8 mouse cellular contexts compared by ENCODE assay signal in genomic region chr2:4570186-4570861, GRCm38 (mm10).
DNase-seq lines count a peak whose midpoint lies in the region; ATAC-seq and TF ChIP-seq lines count a peak whose summit lies in the region.

No protein-coding gene starts in this region.

- no peaks in the 10 kb centered on the region for H3K4me1 ChIP-seq in hindbrain, embryonic 14.5 days (replicated peaks; ENCODE audit: control insufficient read depth, insufficient read depth, low read length)
- no peaks in the 10 kb centered on the region for H3K4me1 ChIP-seq in hindbrain, embryonic 11.5 days (replicated peaks; ENCODE audit: control insufficient read depth, insufficient read depth, low read length)
- peaks cover 30% of the 10 kb centered on the region for H3K4me1 ChIP-seq in heart, embryonic 15.5 days (replicated peaks)
- H3K4me1 ChIP-seq in limb, embryonic 14.5 days (ENCODE audit: control insufficient read depth, insufficient read depth, low read length), result 0 out of 2 replicates have a peak, but pooled peaks cover 5% of the 10 kb centered on the region
- peaks cover 25% of the 10 kb centered on the region for H3K4me1 ChIP-seq in neural tube, embryonic 13.5 days (replicated peaks)

- TF ChIP-seq POLR2A in limb, embryonic 14.5 days (IDR thresholded peaks at IDR 0.05; ENCODE audit: borderline replicate concordance, extremely low read depth, insufficient read depth, insufficient read length), result no peak

- no peaks in the 10 kb centered on the region for H3K27me3 ChIP-seq in hindbrain, embryonic 14.5 days (ENCODE audit: control insufficient read depth, insufficient read depth, low read length)
- H3K27me3 ChIP-seq in hindbrain, embryonic 11.5 days (ENCODE audit: control insufficient read depth, insufficient read depth, low read length), result no peaks in the 10 kb centered on the region
- H3K27me3 ChIP-seq in heart, embryonic 15.5 days, result no peaks in the 10 kb centered on the region
- H3K27me3 ChIP-seq in limb, embryonic 14.5 days (ENCODE audit: control insufficient read depth, insufficient read depth, low read length), result no peaks in the 10 kb centered on the region
- no peaks in the 10 kb centered on the region for H3K27me3 ChIP-seq in neural tube, embryonic 13.5 days

- H3K9me3 ChIP-seq in hindbrain, embryonic 14.5 days (ENCODE audit: control insufficient read depth, low read length), result no peaks in the 10 kb centered on the region
- no peaks in the 10 kb centered on the region for H3K9me3 ChIP-seq in hindbrain, embryonic 11.5 days (ENCODE audit: control insufficient read depth, low read length)
- no peaks in the 10 kb centered on the region for H3K9me3 ChIP-seq in heart, embryonic 15.5 days (replicated peaks)
- no peaks in the 10 kb centered on the region for H3K9me3 ChIP-seq in limb, embryonic 14.5 days (ENCODE audit: control insufficient read depth, low read length)
- no peaks in the 10 kb centered on the region for H3K9me3 ChIP-seq in neural tube, embryonic 13.5 days

- H3K36me3 ChIP-seq in hindbrain, embryonic 14.5 days (replicated peaks; ENCODE audit: control insufficient read depth, insufficient read depth), result peaks cover 84% of the 10 kb centered on the region
- H3K36me3 ChIP-seq in hindbrain, embryonic 11.5 days (ENCODE audit: control insufficient read depth, insufficient read depth, low read length), result no peaks in the 10 kb centered on the region
- H3K36me3 ChIP-seq in heart, embryonic 15.5 days, result peaks cover 45% of the 10 kb centered on the region
- H3K36me3 ChIP-seq in limb, embryonic 14.5 days (ENCODE audit: control insufficient read depth, insufficient read depth, low read length), result peaks cover 80% of the 10 kb centered on the region
- H3K36me3 ChIP-seq in neural tube, embryonic 13.5 days, result peaks cover 81% of the 10 kb centered on the region

- DNase-seq in hindbrain, embryonic 14.5 days (ENCODE audit: low spot score), result no peak
- DNase-seq in hindbrain, embryonic 11.5 days (ENCODE audit: low spot score), result no peak
- no peak for DNase-seq in limb, embryonic 14.5 days (ENCODE audit: low spot score)
- DNase-seq in right cerebral cortex, postnatal 36 days (ENCODE audit: low spot score in 2 of 2), result no peak
- DNase-seq in layer of hippocampus, adult 11-12 months (ENCODE audit: low spot score), result no peak
- no peak for DNase-seq in embryo, embryonic 11 days

- no peak for ATAC-seq in hindbrain, embryonic 14.5 days (ENCODE audit: low FRiP score)
- no peak for ATAC-seq in hindbrain, embryonic 11.5 days (ENCODE audit: low FRiP score)
- ATAC-seq in heart, embryonic 15.5 days (replicated peaks; ENCODE audit: insufficient number of reproducible peaks, insufficient read depth, low FRiP score, low read depth), result peak; percentile 61
- no peak for ATAC-seq in limb, embryonic 14.5 days (ENCODE audit: low FRiP score, low read depth)
- no peak for ATAC-seq in neural tube, embryonic 13.5 days (ENCODE audit: low read depth)

- H3K27ac ChIP-seq in hindbrain, embryonic 14.5 days, result 0 out of 2 replicates have a peak overlapping the region, but pooled peaks have one; percentile 22
- H3K27ac ChIP-seq in hindbrain, embryonic 11.5 days (ENCODE audit: low read depth, low read length), result no peak overlapping the region
- H3K27ac ChIP-seq in heart, embryonic 15.5 days, result peak overlapping the region; percentile 74
- 0 out of 2 replicates have a peak overlapping the region, but pooled peaks have one; percentile 21 for H3K27ac ChIP-seq in limb, embryonic 14.5 days (replicated peaks; ENCODE audit: low read depth, low read length)
- H3K27ac ChIP-seq in neural tube, embryonic 13.5 days (replicated peaks), result peak overlapping the region; percentile 46; the same call in 1 of the 2 replicates

- H3K4me2 ChIP-seq in hindbrain, embryonic 14.5 days (replicated peaks), result no peak overlapping the region
- H3K4me2 ChIP-seq in hindbrain, embryonic 11.5 days (replicated peaks; ENCODE audit: low read depth, low read length), result no peak overlapping the region
- no peak overlapping the region for H3K4me2 ChIP-seq in heart, embryonic 15.5 days
- H3K4me2 ChIP-seq in limb, embryonic 14.5 days (replicated peaks; ENCODE audit: low read depth, low read length, severe bottlenecking), result no peak overlapping the region
- H3K4me2 ChIP-seq in neural tube, embryonic 13.5 days, result no peak overlapping the region

- no peak overlapping the region for H3K9ac ChIP-seq in hindbrain, embryonic 14.5 days
- H3K9ac ChIP-seq in hindbrain, embryonic 11.5 days (ENCODE audit: low read depth, low read length), result no peak overlapping the region
- H3K9ac ChIP-seq in heart, embryonic 15.5 days, result no peak overlapping the region
- no peak overlapping the region for H3K9ac ChIP-seq in limb, embryonic 14.5 days (ENCODE audit: low read depth, low read length, severe bottlenecking)
- no peak overlapping the region for H3K9ac ChIP-seq in neural tube, embryonic 13.5 days

- WGBS in hindbrain, embryonic 14.5 days, result 82% methylated on average over 10 of the region's 10 CpGs
- WGBS in hindbrain, embryonic 11.5 days, result 84% methylated on average over 10 of the region's 10 CpGs
- 60% methylated on average over 10 of the region's 10 CpGs for WGBS in heart, embryonic 15.5 days
- WGBS in limb, embryonic 14.5 days, result 66% methylated on average over 10 of the region's 10 CpGs
- 83% methylated on average over 10 of the region's 10 CpGs for WGBS in neural tube, embryonic 13.5 days

- no peak overlapping the region for H3K4me3 ChIP-seq in hindbrain, embryonic 14.5 days (replicated peaks; ENCODE audit: low read length)
- H3K4me3 ChIP-seq in hindbrain, embryonic 11.5 days (ENCODE audit: low read depth, low read length), result no peak overlapping the region
- H3K4me3 ChIP-seq in heart, embryonic 15.5 days, result no peak overlapping the region
- H3K4me3 ChIP-seq in limb, embryonic 14.5 days (replicated peaks; ENCODE audit: low read length), result no peak overlapping the region
- H3K4me3 ChIP-seq in neural tube, embryonic 13.5 days, result no peak overlapping the region
